Mouse (Mus musculus): ENCODE measurements at regions not wholly inside any gene's neighbourhood (a gene's known extent, or its start where the extent isn't known, plus 50 kb on each side); places are given as distances from the start of the nearest gene placed in this dataset.
A peak's percentile ranks its signal among the peaks of the same experiment; 100 is the strongest.

DNA sequence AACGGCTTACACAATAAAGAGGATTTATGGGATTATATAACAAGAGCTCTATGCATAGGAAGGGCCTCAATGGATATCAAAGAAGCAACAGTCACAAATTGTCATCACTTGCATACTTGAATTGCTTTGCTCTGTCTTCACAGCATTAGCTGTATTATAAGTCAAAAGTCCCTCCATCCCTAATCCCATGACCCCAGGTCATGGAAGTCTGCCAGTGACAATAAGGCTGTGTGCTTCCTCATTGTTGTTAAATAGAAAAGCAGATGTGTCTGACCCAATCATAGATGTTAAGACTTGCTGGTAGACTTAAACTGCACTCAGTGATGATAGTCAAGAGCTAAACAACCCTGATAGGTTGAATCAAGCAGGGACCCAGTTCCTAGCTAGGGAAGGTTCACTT lies 683.9 kb upstream of the Sox9 start:
- DNase-seq (ENCODE audit: low read depth, low spot score): no peak

DNA sequence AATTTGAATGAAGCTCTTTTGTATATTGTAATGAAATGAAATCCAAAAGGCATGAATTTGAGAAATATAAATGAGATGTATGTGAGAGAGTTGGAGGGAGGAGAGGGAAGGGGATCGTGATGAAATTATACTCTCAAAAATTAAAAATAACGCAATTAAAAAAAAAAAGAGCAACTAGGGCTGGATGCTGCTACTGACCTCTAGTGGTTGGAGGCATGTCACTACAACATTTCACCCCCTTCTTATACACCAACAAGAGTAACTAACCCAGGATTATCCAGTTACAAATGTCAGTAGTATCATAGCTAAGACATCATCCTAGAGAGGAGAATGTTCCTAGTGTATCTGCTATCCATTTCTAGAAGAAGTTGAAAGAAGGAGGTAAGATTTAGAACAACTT lies 678.8 kb upstream of the Sox9 start:
- peak; percentile 21 for DNase-seq (ENCODE audit: low read depth, low spot score)

DNA sequence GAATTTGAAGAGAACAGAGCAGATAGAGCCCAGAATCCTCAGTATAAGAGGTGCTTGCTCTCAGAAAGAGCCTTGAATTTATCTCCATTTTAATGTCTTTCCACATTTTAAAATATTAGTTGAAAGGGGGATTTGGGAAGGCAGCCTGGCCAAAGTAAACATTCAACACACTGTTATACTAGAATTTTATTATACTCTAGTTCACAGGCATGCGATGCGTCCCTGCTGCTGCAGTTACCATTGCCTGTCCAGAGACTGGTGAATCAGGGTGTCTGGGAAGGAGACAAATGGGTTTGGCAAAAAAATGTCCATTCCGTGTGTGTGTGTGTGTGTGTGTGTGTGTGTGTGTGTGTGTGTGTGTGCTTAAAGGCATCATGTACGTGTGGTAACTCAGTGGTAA lies 675.1 kb upstream of the Sox9 start:
- DNase-seq (ENCODE audit: low read depth, low spot score): no peak

DNA sequence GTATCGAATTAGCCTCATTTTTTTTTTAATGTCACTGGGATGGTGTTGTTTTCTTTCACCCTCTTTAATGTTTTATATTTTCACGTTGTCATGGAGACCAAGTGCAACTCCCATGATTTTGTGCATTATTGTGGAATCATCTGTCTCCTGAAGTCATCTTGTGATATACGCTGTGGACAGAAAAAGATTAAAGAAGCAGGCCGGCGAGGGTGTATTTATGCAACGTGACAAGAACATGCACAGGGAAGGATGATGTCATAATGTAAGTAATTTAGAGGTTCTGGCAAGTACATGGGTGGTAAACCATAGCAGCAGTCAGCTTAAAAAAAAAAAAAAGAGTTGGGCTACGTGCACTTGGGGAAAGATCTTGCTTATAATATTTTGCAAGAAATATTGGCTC lies 674.7 kb upstream of the Sox9 start:
- DNase-seq (ENCODE audit: low read depth, low spot score): no peak

DNA sequence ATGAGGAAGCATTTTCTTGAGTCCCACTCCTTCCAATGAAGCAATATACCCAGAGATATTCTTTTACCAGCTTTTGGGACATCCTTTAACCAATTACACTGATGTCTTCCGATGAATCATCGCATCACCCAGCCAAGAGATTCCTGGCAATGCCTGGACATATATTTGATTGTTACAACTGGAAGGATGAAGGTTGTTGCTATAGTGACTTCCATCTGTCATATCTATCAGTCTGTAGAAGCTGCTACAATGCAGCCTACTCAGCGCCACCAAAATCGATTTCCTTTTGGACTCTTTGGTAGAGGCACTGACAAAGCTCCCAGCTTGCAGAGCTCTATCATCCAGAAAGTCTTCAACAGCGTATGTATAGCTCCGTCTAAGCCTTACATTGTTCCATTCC lies 661.0 kb upstream of the Sox9 start:
- no peak for DNase-seq (ENCODE audit: low read depth, low spot score)

DNA sequence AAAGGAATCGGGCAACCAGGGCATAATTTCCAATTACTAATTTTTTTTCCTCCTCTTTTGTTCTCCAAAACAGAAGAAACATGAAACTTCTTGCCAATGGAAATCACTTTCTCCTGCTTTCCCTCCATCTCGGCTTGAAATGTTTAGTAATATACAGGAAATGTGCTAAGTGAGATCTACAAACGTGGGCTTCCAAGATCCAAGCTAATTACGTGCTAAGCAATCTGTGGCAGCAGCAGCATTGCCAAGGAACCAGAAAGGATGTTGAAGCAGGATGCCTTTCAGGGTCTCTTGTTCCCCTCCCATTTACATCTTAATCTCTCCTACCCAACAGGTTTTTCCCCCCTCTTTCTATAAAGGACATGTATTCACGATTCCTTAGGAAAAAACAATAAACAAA lies 660.2 kb upstream of the Sox9 start:
- no peak for DNase-seq (ENCODE audit: low read depth, low spot score)

DNA sequence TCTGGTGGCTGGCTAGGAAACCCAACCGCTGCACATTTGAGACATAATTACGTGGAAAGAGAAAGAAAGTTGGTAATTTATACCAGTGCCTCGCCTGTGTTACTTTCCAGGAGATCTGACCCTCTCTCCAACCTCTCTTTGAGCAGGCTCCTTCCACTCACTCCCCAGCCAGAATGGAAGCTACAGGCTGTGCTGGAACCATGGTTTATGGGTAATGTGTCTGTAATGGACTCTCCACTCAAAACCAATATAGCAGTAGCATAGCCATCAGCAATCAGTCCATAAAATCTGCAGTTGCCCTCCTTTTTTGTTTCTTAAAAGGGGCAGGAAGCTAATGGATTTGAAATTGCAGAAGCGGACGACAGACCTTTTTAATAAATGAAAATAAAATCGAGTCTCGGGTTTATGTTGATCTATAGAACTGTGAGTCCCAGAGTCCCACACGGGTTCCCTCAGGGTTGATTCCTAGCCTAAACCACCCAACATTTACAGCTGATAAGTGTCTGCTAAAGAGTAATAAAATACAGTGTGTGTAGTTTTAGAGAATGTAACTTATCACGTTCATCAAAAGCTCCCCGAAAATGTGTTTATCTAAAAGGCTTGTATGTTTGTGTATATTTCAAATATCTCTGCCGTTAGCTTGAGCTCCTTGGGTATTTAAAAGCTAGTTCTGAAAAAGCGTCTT lies 656.6 kb upstream of the Sox9 start:
- no peak for DNase-seq (ENCODE audit: low read depth, low spot score)

DNA sequence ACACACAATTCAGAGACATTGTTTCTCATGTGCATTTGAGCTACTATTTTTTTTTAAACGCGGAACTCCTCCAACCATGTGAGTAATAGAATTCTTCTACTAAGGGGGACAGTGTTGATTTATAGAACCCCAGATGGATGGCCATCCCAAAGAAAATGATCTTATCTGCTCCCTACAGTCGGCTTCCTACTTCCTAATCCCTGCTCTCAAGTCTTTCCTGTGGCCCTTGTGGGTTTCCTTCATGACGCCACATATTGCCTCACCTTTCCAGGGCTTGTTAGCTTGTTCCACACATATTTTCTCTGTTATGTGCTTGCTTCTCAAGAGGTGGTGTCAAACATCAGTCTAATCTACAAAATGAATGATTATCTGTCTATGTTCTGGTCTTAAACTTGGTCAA lies 651.9 kb upstream of the Sox9 start:
- DNase-seq (ENCODE audit: low read depth, low spot score): no peak

DNA sequence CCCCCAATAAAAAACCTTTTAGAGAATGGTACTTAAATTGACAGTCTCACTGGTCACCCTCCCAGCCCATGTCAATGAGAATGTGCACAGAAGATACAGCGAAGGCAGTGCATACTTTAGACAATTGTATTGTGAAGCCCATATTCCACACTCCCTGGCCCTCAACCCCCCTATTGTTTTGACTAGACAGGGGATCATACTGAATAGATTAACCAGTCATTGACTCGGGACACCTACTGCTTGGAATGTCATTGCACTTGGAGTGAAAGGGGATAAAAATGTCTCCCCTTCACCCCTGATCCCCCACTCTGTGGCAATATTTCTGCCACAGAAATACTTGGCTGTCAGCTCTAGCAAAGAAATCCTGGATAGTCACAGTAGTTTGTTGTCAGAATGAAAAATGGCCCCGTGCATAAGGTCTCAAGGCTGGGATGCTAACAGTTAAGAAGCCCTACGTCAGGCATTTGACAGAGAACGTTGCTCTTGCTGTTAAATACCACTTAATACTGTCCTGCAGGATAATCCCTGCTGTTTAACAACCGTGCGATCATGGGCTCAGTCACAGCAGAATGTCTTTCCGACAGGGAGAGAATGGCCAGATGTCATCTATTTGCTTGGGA lies 644.5 kb upstream of the Sox9 start:
- no peak for DNase-seq (ENCODE audit: low read depth, low spot score)

DNA sequence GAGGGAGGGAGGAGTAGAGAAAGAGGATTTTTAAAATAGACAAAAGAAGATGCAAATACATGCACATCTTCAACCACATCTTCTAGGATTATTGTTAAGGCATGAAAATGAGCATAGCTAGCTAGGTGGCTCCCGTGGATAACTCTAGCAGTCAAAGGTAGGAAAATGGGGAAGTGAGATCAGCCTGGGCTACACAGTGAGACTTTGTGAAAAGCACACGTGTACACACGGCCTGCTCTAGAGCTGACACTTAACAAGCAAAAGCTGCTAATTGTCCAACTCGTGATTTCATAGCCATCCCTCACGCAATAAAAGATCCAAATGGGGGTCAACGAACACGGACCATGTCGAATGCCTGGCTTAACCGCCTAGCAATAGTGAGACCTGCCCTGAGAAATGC lies 642.0 kb upstream of the Sox9 start:
- DNase-seq (ENCODE audit: low read depth, low spot score): no peak

DNA sequence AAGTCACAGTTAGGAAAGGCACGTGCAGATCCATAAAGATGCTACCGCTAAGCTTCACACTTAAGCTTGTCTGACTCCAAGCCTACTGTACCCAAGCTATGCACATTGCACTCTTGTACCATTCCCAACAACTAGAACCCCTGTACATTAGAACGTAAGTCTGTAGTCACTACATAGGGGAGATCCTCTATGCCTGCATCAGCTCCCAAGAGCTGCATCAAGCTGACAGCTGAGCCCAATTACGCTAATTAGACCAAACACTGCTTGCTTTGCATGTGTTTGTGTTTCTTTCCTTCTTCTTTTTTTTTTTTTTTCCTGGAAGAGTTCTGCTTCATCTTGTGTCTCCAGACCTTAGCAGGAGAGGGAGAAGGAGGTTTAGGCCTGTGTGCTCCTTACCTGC lies 641.5 kb upstream of the Sox9 start:
- DNase-seq (ENCODE audit: low read depth, low spot score): no peak

DNA sequence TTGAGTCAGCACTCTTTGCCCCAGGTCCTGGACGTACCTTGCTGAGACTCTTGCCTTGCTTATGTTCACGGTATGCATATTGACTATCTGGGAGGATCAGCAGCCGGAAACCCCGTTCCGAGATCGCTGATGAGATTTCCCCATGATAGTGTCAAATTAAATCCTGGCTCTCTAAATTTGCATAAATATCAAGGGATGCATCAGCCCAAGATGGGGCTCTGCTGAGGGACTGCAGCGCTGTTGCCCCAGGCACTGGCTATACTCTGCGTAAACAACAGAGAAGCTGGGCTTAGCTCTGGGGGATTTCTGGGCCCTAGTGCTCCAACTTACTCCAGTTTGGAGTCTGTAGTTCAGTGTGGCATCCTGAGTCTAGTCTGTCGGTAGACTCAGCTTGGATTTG lies 641.1 kb upstream of the Sox9 start:
- no peak for DNase-seq (ENCODE audit: low read depth, low spot score)

DNA sequence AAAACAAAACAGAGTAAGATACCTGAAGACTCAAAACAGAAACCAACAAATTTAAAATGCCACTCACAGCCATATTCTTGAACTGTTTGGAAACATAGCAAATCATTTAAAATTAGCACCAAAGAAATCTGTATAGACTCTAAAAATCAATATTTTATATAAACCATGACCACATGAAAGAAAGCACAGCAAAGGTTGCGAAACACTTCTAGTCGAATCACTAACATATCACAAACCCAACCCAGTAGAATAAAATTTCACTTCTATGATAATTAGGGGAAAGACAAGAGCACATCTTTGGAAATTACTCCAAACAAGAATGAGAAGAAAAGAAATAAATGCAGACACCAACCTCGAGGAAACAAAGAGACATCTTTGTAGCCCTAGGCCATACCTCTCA lies 630.0 kb upstream of the Sox9 start:
- no peak for DNase-seq (ENCODE audit: low read depth, low spot score)

DNA sequence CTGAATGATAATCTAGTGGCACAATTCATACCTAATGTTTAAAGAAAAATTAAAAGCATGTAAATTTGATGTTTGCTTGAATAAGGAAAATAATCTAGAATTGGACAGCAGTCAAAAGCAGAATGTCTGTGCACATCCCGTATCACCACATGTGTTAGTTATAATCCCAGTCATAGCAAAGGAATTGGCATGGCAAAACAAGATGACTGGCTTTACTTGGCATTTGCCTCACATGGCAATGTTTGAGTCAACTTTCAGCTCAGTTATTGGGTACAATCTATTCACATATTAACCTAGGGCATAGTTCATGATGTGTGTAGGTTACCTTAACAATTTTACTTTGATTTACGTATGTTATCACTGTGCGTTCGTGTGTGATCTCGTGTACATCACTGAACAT lies 628.8 kb upstream of the Sox9 start:
- DNase-seq (ENCODE audit: low read depth, low spot score): no peak

DNA sequence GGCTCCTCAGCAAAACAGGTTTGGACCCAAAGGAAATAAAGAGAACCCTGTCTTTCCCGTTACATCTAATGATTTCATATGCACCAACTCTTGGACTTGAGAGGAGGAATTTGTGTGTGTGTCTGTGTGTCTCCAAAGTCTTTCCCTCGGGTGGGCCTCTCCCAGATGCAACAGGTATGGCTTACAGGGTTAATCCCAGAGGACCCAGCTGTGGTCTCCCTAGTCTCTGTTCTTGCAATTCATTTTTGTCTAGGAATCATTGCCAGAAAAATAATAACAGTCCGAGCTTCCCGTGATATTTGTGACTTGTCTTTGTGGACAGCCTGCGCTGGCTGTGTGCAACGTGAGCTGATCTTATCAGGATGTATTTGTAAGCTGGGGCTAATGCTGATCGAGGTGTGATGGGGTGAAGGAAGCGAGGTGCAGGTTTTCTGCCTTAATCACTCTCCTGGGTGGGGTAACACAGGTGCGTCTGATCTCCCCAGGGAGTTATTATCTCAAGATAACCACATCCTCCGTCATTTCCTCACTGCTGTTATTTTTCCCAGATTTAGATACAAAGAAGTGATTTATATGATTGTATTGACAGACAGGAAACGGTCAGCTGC lies 627.2 kb upstream of the Sox9 start:
- no peak for DNase-seq (ENCODE audit: low read depth, low spot score)

DNA sequence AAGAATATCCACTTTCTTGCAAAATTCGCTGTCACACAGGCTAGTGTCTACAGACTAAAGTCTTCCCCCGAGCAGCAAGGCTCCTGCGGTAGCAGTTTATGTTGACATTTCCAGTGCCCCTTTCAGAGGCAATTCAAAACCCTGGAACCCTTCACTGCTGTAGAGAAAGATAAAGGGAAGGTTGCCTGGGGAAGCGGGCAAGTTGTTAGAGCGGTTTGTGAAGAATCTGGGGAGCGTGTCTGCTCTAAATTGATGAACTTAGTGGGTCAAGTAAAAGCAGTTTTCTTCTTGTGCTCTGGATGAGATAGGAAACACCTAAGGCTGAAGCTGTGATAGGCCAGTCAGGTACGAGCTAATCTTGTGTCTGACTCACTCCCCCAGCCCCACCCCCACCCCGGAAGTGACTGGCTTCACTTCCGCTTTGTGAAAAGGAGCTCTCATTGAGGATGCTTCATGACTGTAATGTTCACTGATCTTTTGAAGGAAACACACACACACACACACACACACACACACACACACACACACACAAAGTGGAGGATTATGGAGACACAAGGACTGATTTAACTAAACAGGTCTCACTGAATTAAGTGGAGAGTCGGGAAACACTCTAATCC lies 626.6 kb upstream of the Sox9 start:
- no peak for DNase-seq (ENCODE audit: low read depth, low spot score)

DNA sequence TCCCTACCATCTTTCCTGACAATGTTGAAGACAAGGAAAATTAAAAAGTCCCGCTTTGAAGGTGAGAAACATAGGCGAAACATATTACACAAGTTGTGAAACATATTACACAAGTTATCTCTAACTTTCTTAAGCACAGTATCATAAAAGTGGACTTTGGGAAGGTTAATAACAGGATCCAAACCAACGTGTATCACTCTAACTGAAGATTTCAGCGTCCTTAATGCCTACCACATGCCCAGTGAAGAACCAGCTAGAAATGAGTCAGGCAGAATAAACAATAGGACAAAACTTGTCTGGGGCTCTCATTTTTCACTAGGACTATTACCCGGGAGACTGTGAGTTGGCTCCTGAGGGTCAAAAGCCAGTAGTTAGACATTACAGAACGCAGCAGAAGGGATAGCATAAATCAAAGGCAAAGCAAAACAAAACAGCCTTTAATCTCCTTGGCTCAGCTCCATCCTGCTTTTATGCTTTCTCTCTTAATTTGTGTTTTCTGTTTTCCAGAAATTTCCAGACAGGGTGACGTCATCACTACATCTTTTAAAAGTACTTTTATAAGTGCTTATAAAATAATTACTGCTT lies 618.3 kb upstream of the Sox9 start:
- DNase-seq (ENCODE audit: low read depth, low spot score): no peak

DNA sequence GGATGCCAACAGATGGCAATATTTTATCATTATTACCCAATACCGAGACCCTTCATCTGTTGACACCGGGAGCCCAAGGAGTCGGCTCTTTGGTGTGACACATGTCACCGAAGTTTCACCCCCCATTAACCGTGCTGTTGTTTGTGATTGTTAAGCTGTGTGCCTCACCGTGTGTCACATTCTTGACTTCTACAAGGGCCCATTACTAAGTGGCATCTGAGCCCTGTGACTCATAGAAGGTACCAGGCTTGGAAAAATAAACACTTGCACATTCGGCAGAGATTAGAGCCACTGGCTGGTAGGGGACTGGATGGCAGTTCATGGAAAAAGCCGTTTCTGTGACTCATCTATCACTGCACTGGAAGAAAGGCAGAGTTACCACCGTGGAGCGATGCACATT lies 608.4 kb upstream of the Sox9 start:
- DNase-seq (ENCODE audit: low read depth, low spot score): no peak

DNA sequence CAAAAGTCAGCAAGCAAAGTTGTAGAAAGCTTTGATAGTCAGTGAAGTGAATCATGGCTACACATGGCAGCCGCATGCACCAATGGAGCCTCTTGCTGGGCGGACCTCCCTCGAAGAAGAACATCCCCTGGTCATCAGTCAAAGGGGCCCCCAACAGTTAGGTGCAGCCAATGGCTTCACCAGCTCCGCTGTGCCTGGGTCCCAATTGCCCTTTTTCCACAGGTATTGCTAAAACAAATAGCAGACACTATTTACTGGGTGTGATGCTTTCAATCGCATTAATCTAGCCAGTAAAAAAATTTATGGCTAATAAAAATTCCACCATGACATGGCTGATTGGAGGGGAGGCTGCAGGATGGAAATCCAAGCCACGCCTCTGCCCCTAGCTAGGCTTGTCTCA lies 606.7 kb upstream of the Sox9 start:
- no peak for DNase-seq (ENCODE audit: low read depth, low spot score)

DNA sequence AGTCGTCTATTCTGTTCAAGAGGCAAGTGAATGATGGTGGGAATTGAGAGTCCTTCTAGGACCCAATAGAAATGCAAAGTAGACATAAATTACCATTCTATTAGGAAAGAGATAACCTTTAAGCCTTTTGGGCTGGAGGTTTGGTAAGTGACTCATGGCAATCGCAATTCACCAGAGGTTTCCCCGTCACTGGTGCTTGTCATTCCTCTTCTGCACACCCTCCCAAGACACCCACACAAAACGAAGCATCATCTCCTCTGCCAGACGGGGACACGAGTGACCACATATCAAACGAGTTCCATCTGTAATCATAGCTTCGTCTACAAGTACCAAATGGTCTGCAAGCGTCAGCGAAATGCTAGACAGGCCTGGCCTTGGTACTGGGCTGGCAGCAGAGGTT lies 601.4 kb upstream of the Sox9 start:
- peak; percentile 44 for DNase-seq (ENCODE audit: low read depth, low spot score)

DNA sequence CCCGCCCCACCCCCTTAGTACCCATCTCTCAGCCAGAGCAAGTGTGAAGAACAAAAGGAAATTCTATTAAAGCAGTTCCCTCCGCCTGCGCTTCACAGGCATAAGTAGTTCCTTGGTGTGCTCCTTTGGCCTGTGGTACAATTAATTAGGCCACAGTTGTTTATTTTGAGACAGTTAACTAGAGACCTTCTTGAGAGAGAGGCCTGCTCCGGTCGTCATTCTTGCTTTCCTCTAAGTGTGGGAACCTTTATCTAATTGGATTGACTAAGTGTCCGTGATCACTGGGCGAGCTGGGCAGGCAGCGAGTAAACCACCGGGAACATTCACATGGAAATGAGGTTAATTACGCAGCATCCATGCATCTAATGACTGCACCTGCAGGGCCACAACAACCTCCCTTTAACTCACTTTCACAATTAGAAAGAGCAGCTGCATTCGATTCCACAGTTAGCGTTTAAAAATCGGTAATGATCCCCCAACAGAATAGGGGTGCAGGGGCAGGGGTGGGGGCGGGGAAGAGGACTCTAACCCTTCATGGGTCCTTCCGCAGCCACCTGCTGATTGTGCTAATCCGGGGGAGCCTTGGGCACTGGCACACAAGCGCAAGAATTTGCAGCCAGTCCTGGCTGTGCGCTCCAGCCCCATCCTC lies 584.3 kb upstream of the Sox9 start:
- peak; percentile 22 for DNase-seq (ENCODE audit: low read depth, low spot score)

DNA sequence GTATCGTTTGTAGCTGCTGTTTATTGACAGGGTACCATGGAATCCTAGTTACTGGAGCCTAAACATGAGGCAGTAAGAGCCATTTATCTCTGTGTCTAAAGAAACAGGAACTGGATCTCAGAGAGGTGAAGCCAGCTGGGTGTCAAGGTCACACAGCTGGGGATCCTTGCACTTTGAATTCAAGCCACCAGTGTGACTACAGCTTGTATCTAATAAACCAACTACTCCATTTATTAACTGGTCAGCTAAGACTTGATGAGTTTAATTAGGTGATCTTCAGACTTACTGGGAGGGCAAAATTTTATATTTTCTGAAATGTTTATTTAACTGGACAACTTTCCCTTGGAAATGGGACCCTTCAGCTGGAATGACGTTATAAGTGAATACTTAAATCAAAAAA lies 577.5 kb upstream of the Sox9 start:
- no peak for DNase-seq (ENCODE audit: low read depth, low spot score)
